Mouse (Mus musculus) lung, postnatal 36 days (tissue): ENCODE measurements at regions not wholly inside any gene's neighbourhood (a gene's known extent, or its start where the extent isn't known, plus 50 kb on each side); places are given as distances from the start of the nearest gene placed in this dataset.
"Not testable (repeated sequence)": the region's sequence is repeated elsewhere in the genome, so short reads cannot be mapped to it uniquely, and the experiment has no call there.

Experiments
- DNase-seq: peaks from one replicate; pipeline ENCODE4 v3.0.0; 2022; ENCODE audit warnings: mixed read lengths

GRCm38 (mm10) chr13:61805300-61805699, 235.4 kb upstream of the Cts3 start:
- DNase-seq, result not testable (repeated sequence)

GRCm38 (mm10) chr13:61804168-61804874, 234.4 kb upstream of the Cts3 start:
- DNase-seq, result peak; percentile 59

DNA sequence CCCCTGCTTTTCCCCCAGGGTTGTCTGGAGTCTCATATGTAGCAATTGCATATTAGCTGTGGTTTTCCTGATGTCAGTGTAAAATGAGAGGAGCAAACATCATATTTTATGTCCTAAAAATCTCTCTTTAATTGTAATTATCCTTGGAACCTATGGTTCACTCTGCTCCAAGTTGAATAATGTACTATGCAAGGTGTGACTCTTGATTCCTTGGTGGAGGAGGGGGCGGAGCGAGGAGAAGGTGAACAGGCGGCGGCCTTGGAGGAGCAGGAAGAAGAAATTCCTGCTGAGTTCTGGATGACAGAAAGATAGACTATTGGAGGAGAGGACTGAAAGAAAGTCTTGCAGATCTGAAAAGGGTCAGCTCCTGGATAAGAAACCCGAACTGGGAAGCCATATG, 233.8 kb upstream of the Cts3 start:
- DNase-seq, result not testable (repeated sequence)

DNA sequence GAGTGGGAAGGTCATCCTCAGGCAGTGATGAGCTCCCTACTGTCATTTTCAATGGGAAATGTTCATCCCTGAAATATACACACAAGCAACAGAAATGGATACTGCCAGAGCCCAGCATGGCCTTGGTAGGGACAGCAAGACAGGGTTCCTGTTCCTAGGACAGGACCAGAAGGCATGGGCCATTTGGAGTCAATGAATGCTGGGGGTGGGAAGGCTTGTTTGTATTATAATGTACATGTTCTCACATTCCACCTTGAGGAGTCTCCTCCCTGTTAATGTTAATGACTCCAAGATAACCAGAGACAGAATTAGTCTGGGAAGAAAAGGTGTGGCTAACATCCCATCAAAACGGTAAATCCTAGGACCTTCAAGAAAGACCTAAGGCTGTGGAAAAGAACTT, 193.5 kb upstream of the Cts3 start:
- DNase-seq, result not testable (repeated sequence)
